Mouse (Mus musculus) embryonic facial prominence, embryonic 14.5 days (tissue): ENCODE data around the gene Esrrg. TPM values are rescaled to one million over a fixed set of nuclear protein-coding genes. Genes with fewer than 3 reads are reported as not detected.

Source experiments
- ATAC-seq: fragments of 200-750 bp; cut with Nextera tagmentation; 2 replicates; pipeline ENCODE4 v1.8.0; 2017; ENCODE audit warnings: low read depth, moderate number of reproducible peaks, moderate TSS enrichment
- DNase-seq: peaks from one replicate; pipeline ENCODE4 v3.0.0-alpha.2; 2015; ENCODE audit warnings: low spot score
- H3K27ac ChIP-seq: fragments of 300-500 bp; sonication (generic); replicated peaks from 2 replicates; pipeline ENCODE4 v1.5.1; 2014; ENCODE audit warnings: low read depth, mild to moderate bottlenecking, low read length, moderate library complexity
- H3K27me3 ChIP-seq: fragments of 300-500 bp; sonication (generic); replicated peaks from 2 replicates; pipeline ENCODE4 v1.6.1; 2014; ENCODE audit warnings: low read length; ENCODE audit not compliant: control insufficient read depth, insufficient read depth
- H3K36me3 ChIP-seq: fragments of 300-500 bp; sonication (generic); 2 replicates; pipeline ENCODE4 v1.6.1; 2014; ENCODE audit warnings: low read length, mixed read lengths; ENCODE audit not compliant: control insufficient read depth, insufficient read depth
- H3K4me1 ChIP-seq: fragments of 300-500 bp; sonication (generic); 2 replicates; pipeline ENCODE4 v1.6.1; 2014; ENCODE audit warnings: antibody characterized with exemption, low read length; ENCODE audit not compliant: control insufficient read depth, insufficient read depth
- H3K4me2 ChIP-seq: fragments of 300-500 bp; sonication (generic); 2 replicates; pipeline ENCODE4 v1.6.1; 2014; ENCODE audit warnings: low read depth, mild to moderate bottlenecking, low read length, moderate library complexity, mixed read lengths
- H3K4me3 ChIP-seq: fragments of 300-500 bp; sonication (generic); 2 replicates; pipeline ENCODE4 v1.5.1; 2014; ENCODE audit warnings: low read depth, mild to moderate bottlenecking, low read length
- H3K9ac ChIP-seq: fragments of 300-500 bp; sonication (generic); 2 replicates; pipeline ENCODE4 v1.6.1; 2014; ENCODE audit warnings: low read depth, mild to moderate bottlenecking, low read length, moderate library complexity, mixed read lengths
- H3K9me3 ChIP-seq: fragments of 300-500 bp; sonication (generic); 2 replicates; pipeline ENCODE4 v1.6.1; 2016; ENCODE audit warnings: low read length; ENCODE audit not compliant: control insufficient read depth
- WGBS: fragments of 180-500 bp; shearing (Covaris S2); extraction: QIAGEN DNeasy Blood & Tissue Kit; methylation state at CpG from one replicate; pipeline ENCODE4 v1.1.7; 2014; 5-methylcytosine and 5-hydroxymethylcytosine counted together
- polyA plus RNA-seq: library from polyadenylated mRNA; unstranded; fragments of >200 nt; fragmentation: Nextera tagmentation; extraction: Ambion mirVana; gene quantifications from 2 replicates; pipeline ENCODE4 v1.2.1, GENCODE M21; 2014

Gene Esrrg
- polyA plus RNA-seq, 1 experiment from 2014 or later: 3.1 TPM

DNA sequence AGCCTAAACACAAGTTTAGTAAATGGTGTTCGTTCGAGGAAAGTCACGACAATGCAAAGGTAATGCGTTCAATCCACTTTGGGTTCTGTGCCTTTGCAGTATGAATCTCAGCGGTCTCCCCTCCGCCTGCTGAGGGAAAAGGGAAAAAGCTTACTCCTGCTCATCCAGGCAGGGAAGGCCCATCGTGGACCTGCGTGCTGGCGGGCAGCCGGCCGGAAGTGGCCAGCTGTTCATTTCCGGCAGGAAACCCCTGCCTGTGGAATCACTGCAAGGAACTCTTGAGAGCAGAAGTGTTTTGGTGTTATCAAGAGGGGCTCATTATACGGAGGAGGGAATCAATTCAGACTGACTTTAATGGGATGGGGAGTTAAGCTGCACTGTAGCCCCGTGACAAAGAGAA, 127.9 kb downstream of the Esrrg start:
- H3K4me2 ChIP-seq: no peak overlapping the region
- no peaks in the 10 kb centered on the region for H3K4me1 ChIP-seq
- no peaks in the 10 kb centered on the region for H3K9me3 ChIP-seq
- ATAC-seq (no peak), DNase-seq (peak; percentile 11)
- no peak overlapping the region for H3K9ac ChIP-seq
- no peak overlapping the region for H3K4me3 ChIP-seq
- H3K36me3 ChIP-seq: no peaks in the 10 kb centered on the region
- H3K27ac ChIP-seq: no peak overlapping the region
- H3K27me3 ChIP-seq: no peaks in the 10 kb centered on the region
- WGBS: 55% methylated on average over 14 of the region's 14 CpGs

- H3K4me2 ChIP-seq: no peak overlapping the region
- no peak overlapping the region for H3K27ac ChIP-seq
- H3K9me3 ChIP-seq: no peaks in the 10 kb centered on the region
- H3K27me3 ChIP-seq: no peaks in the 10 kb centered on the region
- H3K4me3 ChIP-seq: no peak overlapping the region
- no peak overlapping the region for H3K9ac ChIP-seq
- 81% methylated on average over 7 of the region's 7 CpGs for WGBS
- H3K4me1 ChIP-seq: no peaks in the 10 kb centered on the region
- DNase-seq (no peak), ATAC-seq (no peak)
- no peaks in the 10 kb centered on the region for H3K36me3 ChIP-seq
Measured at GRCm38 (mm10) chr1:187737296-187737695, 128.7 kb downstream of the Esrrg start.

DNA sequence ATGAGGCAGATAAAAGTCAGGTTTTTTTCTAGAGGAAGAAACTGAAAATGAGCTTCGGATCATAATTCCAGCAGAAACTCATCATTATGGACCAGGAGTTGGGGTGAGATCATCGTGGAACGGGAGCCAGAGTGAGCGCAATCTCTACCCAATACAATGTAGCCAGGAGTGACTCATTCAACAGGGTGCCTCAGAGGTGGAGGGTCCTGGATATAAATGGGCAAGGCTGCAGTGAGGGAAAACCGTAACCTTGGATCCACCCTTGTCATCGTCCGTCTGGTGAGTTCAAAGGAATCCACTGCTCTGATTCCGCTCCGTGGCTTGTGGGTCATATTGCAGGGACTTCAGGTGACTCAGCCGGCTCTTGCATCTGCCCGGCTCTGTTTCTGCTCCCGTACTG, 131.9 kb downstream of the Esrrg start:
- Histone ChIP-seq H3K9ac (no peak overlapping the region), H3K4me2 (no peak overlapping the region), H3K4me3 (no peak overlapping the region), H3K9me3 (0 out of 2 replicates have a peak, but pooled peaks cover 1% of the 10 kb centered on the region), H3K27ac (no peak overlapping the region), H3K4me1 (no peaks in the 10 kb centered on the region), H3K27me3 (no peaks in the 10 kb centered on the region), H3K36me3 (no peaks in the 10 kb centered on the region)
- 73% methylated on average over 12 of the region's 12 CpGs for WGBS
- DNase-seq (no peak), ATAC-seq (no peak)

- Histone ChIP-seq H3K4me3 (no peak overlapping the region), H3K9ac (no peak overlapping the region), H3K9me3 (0 out of 2 replicates have a peak, but pooled peaks cover 4% of the 10 kb centered on the region), H3K27me3 (no peaks in the 10 kb centered on the region), H3K4me2 (no peak overlapping the region), H3K36me3 (no peaks in the 10 kb centered on the region), H3K27ac (no peak overlapping the region), H3K4me1 (no peaks in the 10 kb centered on the region)
- DNase-seq: no peak
- WGBS: 88% methylated on average over 7 of the region's 7 CpGs
- ATAC-seq: no peak
Measured at GRCm38 (mm10) chr1:187741306-187741705, 132.7 kb downstream of the Esrrg start.

GRCm38 (mm10) chr1:187742071-187742470, 133.5 kb downstream of the Esrrg start:
- Histone ChIP-seq H3K27me3 (no peaks in the 10 kb centered on the region), H3K4me3 (no peak overlapping the region), H3K27ac (no peak overlapping the region), H3K36me3 (no peaks in the 10 kb centered on the region), H3K4me2 (no peak overlapping the region), H3K9me3 (0 out of 2 replicates have a peak, but pooled peaks cover 4% of the 10 kb centered on the region), H3K4me1 (no peaks in the 10 kb centered on the region), H3K9ac (no peak overlapping the region)
- 61% methylated on average over 8 of the region's 8 CpGs for WGBS
- DNase-seq (no peak), ATAC-seq (no peak)

DNA sequence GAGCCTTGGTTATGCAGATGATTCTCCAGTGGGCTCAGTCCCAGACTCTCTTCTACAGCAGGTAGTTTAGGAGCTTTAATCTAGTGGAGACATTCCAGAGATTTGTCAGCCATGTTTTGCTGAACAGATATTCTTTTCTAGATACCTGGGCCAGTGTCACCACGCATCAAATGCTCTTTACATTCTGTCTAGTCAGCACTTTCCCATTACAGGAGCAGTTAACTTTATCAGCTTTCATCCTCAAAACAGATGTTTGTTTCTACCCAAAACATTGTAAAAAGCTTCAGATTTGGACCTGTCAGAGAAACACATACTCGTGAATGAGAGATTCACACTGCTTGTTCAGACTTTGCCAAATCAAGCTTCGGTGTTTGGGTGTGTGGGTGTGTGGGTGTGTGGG, 140.7 kb downstream of the Esrrg start:
- Histone ChIP-seq H3K4me2 (no peak overlapping the region), H3K4me1 (no peaks in the 10 kb centered on the region), H3K9ac (no peak overlapping the region), H3K36me3 (no peaks in the 10 kb centered on the region), H3K27me3 (no peaks in the 10 kb centered on the region), H3K9me3 (0 out of 2 replicates have a peak, but pooled peaks cover 4% of the 10 kb centered on the region), H3K4me3 (no peak overlapping the region), H3K27ac (no peak overlapping the region)
- ATAC-seq (no peak), DNase-seq (no peak)
- 85% methylated on average over 3 of the region's 3 CpGs for WGBS

DNA sequence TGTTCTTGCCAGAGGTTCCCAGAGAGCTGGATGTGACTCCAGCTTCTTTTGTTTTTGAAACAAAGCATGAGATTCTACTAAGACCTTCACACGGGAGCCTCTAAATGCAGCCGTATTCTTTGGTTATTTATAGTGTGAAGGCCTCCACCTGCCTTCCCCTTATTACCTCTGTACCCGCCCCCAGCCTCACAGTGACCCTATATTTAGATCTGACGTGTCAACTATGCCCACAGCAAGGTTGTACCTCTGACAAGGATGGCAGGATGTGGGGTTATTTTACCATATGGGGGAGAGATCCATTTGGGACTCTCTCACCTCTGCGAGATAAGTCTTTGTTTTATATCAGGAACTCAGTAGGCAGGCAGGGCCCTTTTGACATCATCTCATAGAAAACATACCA, 141.3 kb downstream of the Esrrg start:
- no peak overlapping the region for H3K4me2 ChIP-seq
- ATAC-seq (no peak), DNase-seq (no peak)
- no peak overlapping the region for H3K27ac ChIP-seq
- H3K9ac ChIP-seq: no peak overlapping the region
- 0 out of 2 replicates have a peak, but pooled peaks cover 4% of the 10 kb centered on the region for H3K9me3 ChIP-seq
- WGBS: 77% methylated on average over 5 of the region's 5 CpGs
- H3K27me3 ChIP-seq: no peaks in the 10 kb centered on the region
- no peak overlapping the region for H3K4me3 ChIP-seq
- H3K36me3 ChIP-seq: no peaks in the 10 kb centered on the region
- H3K4me1 ChIP-seq: no peaks in the 10 kb centered on the region

GRCm38 (mm10) chr1:187755528-187755927, 146.9 kb downstream of the Esrrg start:
- Histone ChIP-seq H3K27ac (no peak overlapping the region), H3K9ac (no peak overlapping the region), H3K27me3 (no peaks in the 10 kb centered on the region), H3K4me2 (no peak overlapping the region), H3K36me3 (no peaks in the 10 kb centered on the region), H3K9me3 (no peaks in the 10 kb centered on the region), H3K4me3 (no peak overlapping the region), H3K4me1 (no peaks in the 10 kb centered on the region)
- 81% methylated on average over 13 of the region's 13 CpGs for WGBS
- DNase-seq (no peak), ATAC-seq (no peak)

GRCm38 (mm10) chr1:187757981-187758380, 149.4 kb downstream of the Esrrg start:
- no peaks in the 10 kb centered on the region for H3K36me3 ChIP-seq
- H3K4me3 ChIP-seq: no peak overlapping the region
- H3K9ac ChIP-seq: no peak overlapping the region
- H3K27ac ChIP-seq: no peak overlapping the region
- no peaks in the 10 kb centered on the region for H3K9me3 ChIP-seq
- no peak overlapping the region for H3K4me2 ChIP-seq
- ATAC-seq (no peak), DNase-seq (no peak)
- 81% methylated on average over 1 of the region's 1 CpGs for WGBS
- H3K27me3 ChIP-seq: no peaks in the 10 kb centered on the region
- H3K4me1 ChIP-seq: no peaks in the 10 kb centered on the region
